Mouse (Mus musculus): ENCODE measurements around the gene Map3k14. TPM values are rescaled to one million over a fixed set of nuclear protein-coding genes. Genes with fewer than 3 reads are reported as not detected.

The Map3k14 gene
- total RNA-seq, 2 experiments from 2014 or later = 3.7 to 3.8 TPM

- no peak for DNase-seq (ENCODE audit: low spot score in 2 of 2)
Measured at GRCm38 (mm10) chr11:103272888-103273287, 5.6 kb upstream of the Map3k14 start.

GRCm38 (mm10) chr11:103271979-103272378 is 4.7 kb upstream of the Map3k14 start:
- DNase-seq (ENCODE audit: low spot score in 2 of 2) = peak in 1 of 2 experiments; percentile 36

GRCm38 (mm10) chr11:103269426-103269825 is 2.2 kb upstream of the Map3k14 start:
- DNase-seq (ENCODE audit: low spot score in 2 of 2) = no peak

- DNase-seq (ENCODE audit: low spot score in 2 of 2) = no peak
Measured at GRCm38 (mm10) chr11:103268905-103269304, 1.6 kb upstream of the Map3k14 start.

- no peak for DNase-seq (ENCODE audit: low spot score in 2 of 2)
Measured at GRCm38 (mm10) chr11:103268350-103268749, 1.1 kb upstream of the Map3k14 start.

GRCm38 (mm10) chr11:103266729-103267345 is 435 bp downstream of the Map3k14 start:
- DNase-seq (ENCODE audit: low spot score in 2 of 2) = no peak

GRCm38 (mm10) chr11:103265856-103266255 is 1.4 kb downstream of the Map3k14 start:
- DNase-seq (ENCODE audit: low spot score in 2 of 2) = no peak

GRCm38 (mm10) chr11:103265211-103265610 is 2.1 kb downstream of the Map3k14 start:
- DNase-seq (ENCODE audit: low spot score in 2 of 2) = no peak

GRCm38 (mm10) chr11:103264427-103265005 is 2.8 kb downstream of the Map3k14 start:
- DNase-seq (ENCODE audit: low spot score in 2 of 2) = no peak

GRCm38 (mm10) chr11:103263551-103263950 is 3.7 kb downstream of the Map3k14 start:
- DNase-seq (ENCODE audit: low spot score in 2 of 2) = no peak

GRCm38 (mm10) chr11:103262412-103263267 is 4.6 kb downstream of the Map3k14 start:
- DNase-seq (ENCODE audit: low spot score in 2 of 2) = no peak

- DNase-seq (ENCODE audit: low spot score in 2 of 2) = no peak
Measured at GRCm38 (mm10) chr11:103261671-103262411, 5.4 kb downstream of the Map3k14 start.

- no peak for DNase-seq (ENCODE audit: low spot score in 2 of 2)
Measured at GRCm38 (mm10) chr11:103260515-103261192, 6.6 kb downstream of the Map3k14 start.

- DNase-seq (ENCODE audit: low spot score in 2 of 2) = no peak
Measured at GRCm38 (mm10) chr11:103260034-103260433, 7.2 kb downstream of the Map3k14 start.

GRCm38 (mm10) chr11:103257938-103258481 is 9.3 kb downstream of the Map3k14 start:
- no peak for DNase-seq (ENCODE audit: low spot score in 2 of 2)

GRCm38 (mm10) chr11:103253605-103254004 is 13.7 kb downstream of the Map3k14 start:
- DNase-seq (ENCODE audit: low spot score in 2 of 2) = no peak

- DNase-seq (ENCODE audit: low spot score in 2 of 2) = no peak
Measured at GRCm38 (mm10) chr11:103252380-103252779, 14.9 kb downstream of the Map3k14 start.

GRCm38 (mm10) chr11:103250324-103250723 is 16.9 kb downstream of the Map3k14 start:
- DNase-seq (ENCODE audit: low spot score in 2 of 2) = no peak

GRCm38 (mm10) chr11:103249509-103249908 is 17.8 kb downstream of the Map3k14 start:
- DNase-seq (ENCODE audit: low spot score in 2 of 2) = no peak

GRCm38 (mm10) chr11:103248837-103249236 is 18.4 kb downstream of the Map3k14 start:
- no peak for DNase-seq (ENCODE audit: low spot score in 2 of 2)
